Mouse (Mus musculus) 416B (cell line): ENCODE measurements around the gene Cdsn.

Experiments used
- DNase-seq: peaks from one replicate; pipeline ENCODE4 v3.0.0; 2011; ENCODE audit warnings: low read depth

Gene Cdsn

DNA sequence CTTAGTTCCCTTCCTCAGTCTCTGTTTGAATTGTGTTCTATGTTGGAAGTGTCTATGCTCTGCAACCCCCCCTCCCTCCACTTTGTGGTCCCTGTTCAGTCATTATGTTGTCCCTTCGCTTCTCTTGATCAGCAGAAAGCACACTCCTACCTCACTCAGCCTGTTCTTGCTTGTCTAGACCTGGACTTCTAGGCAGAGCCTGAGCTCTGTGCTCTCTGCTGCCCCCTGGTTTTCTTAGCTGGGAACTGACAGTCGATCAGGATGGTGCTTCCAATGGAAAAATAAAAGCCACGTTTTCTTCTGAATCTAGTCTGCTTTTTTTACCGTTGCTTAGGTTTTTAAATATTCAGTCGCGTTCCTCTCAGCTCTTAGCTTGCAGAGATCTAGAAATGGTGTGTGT is 17.6 kb upstream of the Cdsn start:
- peak; percentile 76 for DNase-seq

- no peak for DNase-seq
Measured at GRCm38 (mm10) chr17:35537421-35537820, 14.5 kb upstream of the Cdsn start.

GRCm38 (mm10) chr17:35538476-35538875 is 13.5 kb upstream of the Cdsn start:
- no peak for DNase-seq

- no peak for DNase-seq
Measured at GRCm38 (mm10) chr17:35539540-35539939, 12.4 kb upstream of the Cdsn start.

DNA sequence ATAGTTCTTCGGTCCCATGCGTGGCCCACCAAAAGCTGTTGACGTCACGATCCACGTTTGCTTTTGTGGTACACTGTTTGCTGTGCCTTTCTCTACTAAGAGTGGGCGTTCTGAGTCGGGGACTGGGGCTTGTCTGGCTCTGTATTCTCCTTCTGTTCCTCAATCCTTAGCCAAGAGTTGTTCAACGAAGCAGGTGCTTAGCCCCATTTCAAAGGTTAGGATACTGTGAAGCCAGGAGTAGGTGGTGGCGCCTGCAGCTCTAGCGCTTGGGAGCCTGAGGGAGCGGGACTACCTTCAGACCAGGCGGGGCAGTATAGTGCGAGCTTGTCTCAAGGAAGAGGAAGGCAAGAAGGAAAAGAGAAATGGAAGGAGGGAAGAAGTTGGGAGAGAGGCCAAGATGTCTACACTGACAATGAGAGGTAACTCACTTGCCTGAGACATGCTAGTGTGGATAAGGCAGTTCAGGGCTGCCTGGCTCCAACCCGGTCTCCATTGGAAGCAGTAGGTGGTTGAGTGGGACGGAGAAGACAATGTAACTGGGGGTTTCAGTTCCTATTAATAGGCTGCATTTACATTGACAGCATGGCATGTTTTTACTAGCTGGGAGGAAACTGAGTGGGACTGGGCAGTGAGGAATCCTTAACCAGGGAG is 9.0 kb upstream of the Cdsn start:
- DNase-seq, result no peak

DNA sequence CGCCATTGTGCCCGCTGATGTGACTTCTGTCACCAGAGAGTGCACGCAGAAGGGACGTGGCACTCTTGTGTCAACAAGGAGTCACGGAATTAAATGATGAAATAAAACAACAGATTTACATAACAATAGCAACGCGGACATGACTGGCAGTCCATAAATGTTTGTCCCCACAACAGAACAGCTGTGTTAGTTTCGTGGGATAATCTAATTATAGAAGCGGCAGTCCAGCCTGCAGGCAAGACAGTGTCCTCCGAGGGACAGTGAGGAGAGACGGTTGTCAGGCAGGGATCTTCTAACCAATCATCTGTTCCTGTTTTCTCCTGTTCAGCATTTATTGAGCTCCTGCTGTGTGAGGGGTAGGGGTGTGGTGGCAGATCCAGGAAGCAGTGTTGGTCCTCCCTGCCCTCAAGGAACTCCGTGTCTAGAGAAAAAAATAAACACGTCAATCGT is 8.5 kb upstream of the Cdsn start:
- DNase-seq, result no peak

DNA sequence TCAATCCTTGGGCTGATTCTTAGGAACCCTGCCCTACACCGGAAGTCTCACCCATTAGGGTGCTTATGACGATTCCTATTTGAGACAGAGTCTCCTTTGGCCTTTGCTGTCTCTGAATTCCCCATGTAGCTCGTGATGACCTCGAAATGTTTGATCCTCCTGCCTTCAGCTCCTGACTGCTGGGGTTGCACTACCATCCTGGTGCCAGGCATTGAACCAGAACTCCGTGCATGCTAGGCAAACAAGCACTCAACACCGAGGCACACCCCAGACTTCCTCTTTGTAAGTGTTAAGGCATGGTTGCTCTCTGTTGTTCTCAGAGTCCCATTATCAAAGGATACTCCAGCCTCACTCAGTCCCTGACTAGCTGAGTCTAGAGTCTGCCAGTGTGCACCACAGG is 7.9 kb upstream of the Cdsn start:
- no peak for DNase-seq

DNA sequence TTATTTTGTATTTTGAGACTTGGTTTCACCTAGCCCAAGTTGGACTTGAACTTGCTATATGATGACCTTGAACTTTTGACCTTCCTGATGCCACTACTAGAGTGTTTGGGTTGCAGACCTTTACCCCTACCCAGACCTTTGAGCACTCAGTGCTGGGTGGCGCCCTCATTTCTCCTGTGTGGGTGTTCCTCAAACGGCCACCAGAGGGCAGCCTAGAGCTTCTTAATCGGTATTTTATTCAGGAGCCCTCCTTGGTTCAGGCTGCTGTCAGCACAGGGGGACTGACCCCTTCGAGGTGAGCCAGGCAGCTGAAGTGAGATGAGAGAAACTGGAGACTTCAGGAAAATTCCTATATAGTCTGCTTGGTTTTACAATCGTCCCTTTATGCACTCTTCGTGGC is 7.2 kb upstream of the Cdsn start:
- peak; percentile 57 for DNase-seq

DNA sequence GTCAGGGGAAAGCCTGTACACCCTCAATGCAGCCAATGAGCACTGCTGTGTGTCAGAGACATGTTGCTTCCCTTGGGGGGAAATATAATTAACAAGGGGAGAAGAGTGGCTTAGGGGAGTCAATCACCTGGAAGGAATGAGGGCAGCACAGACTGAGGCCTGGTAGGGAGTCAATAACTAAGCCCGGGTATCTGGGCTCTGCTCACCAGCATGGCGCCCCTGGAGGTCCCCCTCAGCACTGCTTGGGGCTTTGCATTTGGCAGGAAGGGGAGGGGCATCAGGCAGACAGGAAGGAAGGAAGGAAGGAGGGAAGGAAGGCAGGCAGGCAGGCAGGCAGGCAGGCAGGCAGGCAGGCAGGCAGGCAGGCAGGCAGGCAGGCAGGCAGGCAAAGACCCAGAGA is 4.5 kb upstream of the Cdsn start:
- no peak for DNase-seq

DNA sequence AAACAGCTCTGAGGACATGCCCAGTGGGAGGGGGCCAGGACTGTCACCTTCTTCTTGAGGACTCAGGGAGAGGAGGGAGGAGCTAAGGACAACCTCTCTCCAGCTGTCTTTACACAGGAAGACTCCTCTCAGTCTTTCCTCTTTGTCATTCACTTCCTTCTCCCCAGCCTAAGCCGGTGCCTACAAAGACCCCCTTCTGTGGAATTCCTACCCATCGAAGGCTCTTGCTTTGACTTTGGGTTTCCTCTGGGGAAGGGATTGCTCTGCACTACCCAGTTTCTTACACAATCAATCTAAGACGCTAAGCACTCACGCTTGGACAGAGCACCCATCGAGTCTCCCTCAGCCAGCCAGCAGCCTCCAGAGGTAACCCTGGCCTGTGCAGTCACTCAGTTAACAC is 3.3 kb upstream of the Cdsn start:
- no peak for DNase-seq

GRCm38 (mm10) chr17:35549437-35550142 is 2.3 kb upstream of the Cdsn start:
- DNase-seq, result no peak

DNA sequence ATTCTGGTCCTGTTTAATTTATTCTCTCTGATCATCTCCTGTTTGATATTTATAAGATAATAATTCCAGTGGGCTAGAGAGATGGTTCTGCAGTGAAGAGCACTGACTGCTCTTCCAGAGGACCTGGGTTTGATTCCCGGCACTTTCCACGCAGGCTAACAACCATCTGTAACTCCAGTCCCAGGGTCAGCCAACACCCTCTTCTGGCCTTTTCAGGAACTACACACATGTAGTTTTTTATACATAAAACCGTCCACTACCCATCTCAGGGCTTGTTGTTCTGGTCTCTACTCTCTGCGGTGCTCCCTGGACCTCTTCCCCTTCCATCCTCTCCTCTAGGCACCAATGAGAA is 1.8 kb upstream of the Cdsn start:
- no peak for DNase-seq

DNA sequence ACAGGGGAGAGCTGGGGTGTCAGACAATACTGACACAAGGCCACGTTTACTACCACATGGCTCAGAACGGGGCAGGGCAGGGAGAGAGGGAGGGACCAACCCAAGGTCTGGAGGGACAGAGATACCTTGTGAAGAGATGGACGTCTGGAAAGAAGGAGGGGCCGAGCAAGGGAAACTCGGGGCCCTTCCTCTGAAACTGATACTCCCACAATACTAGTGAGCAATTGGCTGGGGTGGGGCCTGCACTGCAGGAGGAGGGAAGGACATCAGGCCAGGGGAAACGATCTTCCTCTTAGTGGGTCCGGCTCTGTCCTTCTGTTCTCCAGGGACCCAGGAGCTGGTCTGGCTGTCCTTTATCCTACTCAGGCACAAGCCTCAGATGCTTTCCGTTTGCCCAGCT is 1.1 kb upstream of the Cdsn start:
- no peak for DNase-seq

GRCm38 (mm10) chr17:35554321-35554720 is 2.4 kb downstream of the Cdsn start:
- no peak for DNase-seq

DNA sequence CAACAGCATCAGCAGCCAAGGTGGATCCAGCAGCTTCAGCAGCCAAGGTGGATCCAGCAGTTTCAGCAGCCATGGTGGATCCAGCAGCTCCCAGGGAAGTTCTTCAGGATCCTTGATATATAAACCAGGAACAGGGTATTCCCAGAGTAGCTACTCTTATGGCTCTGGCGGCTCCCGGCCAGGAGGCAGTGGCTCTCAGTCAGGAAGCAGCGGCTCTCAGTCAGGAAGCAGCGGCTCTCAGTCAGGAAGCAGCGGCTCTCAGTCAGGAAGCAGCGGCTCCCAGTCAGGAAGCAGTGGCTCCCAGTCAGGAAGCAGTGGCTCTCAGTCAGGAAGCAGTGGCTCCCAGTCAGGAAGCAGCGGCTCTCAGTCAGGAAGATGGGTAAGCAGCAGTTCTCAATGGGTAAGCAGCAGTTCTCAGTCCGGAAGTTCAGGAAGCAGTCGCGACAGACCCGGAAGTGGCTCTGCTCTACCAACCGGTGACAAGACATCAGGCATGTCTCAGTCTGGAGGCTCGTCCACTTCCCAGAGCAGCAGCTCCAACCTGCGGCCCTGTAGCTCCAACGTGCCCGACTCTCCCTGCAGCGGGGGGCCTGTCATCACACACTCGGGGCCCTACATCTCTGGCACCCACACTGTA is 3.0 kb downstream of the Cdsn start:
- no peak for DNase-seq

DNA sequence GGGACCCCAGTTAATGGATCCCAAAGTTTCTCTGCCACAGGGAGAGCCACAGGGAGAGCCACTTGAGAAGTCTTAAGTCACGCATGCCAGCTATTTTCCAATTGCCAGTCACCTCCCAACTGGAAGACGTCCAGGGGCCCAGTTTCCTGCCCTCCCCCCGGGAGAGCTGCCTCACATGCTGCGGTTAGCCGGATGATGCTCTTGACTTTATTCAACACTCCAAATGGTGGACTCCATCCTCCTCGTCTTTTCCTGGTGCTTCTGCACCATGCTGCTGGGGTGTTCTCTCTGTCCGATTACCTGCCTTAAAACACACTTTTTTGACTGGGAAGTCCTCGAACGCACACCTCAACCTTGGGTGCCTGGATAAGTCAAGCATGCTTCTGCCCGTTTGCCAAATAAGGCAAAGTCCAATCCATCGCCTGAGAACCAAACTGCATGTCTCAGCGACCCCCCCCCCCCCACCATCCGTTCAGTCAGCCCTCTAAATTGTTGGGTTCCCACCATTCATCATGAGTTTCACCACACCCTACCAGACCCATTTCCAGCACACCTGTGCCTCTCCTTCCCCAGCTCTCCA is 4.3 kb downstream of the Cdsn start:
- DNase-seq, result no peak

DNA sequence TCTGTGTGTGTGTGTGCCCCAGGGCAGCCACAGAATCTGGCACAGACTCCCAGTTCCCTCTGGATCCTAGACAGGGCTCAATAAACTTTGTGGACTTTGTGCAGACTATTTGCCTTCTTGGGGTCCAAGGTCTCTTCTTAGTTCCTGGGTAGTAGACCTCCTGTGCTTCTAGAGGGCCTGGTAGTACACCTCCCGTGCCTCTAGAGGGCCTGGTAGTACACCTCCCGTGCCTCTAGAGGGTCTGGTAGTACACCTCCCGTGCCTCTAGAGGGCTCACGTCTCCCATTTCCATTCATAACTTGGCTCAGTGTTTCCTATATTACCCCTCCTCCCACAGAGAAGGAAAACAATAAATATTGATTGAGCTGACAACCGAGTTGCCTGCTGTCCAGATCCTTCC is 4.9 kb downstream of the Cdsn start:
- DNase-seq, result peak; percentile 57

DNA sequence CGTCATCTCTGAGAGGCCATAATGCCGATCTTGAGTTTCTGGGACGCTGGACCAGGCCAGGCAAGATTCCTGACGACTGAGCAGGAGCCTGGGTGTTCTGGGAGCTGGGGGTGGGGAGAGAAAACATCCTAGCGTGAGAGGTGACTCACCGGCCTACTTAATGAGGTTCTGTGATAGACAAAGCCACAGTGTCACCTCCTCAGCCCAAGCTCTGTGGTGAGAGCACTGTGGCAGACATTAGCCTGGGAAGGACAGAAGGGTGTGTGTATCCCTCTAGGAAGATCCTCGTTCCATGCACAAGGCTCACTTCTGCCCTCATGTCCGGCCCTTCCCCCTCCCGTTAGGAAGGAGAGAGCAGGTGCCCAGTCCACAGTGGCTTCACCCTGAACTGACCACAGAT is 5.4 kb downstream of the Cdsn start:
- peak; percentile 30 for DNase-seq

DNA sequence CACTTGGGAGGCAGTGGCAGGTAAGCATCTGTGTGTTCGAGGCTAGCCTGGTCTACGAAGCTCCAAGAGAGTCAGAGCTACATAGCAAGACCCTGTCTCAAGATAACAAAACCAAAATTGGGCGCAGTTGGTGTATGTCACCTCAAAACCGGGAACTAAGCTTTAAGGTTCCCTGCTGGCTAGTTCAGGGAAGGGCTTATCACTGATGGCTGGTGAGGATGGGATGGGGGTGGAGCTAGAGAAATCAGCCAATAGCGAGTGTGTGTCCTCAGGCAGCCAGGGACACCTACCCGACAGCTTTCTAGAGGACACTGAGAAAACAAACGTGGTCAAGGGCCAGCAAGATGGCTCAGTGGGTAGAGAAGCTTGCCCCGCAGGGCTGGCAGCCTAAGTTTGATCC is 6.3 kb downstream of the Cdsn start:
- no peak for DNase-seq

GRCm38 (mm10) chr17:35567150-35567549 is 15.2 kb downstream of the Cdsn start, which contains the start of gene 2300002M23Rik:
Gene 2300002M23Rik (plus strand): TSS chr17:35567450.
- DNase-seq, result no peak

DNA sequence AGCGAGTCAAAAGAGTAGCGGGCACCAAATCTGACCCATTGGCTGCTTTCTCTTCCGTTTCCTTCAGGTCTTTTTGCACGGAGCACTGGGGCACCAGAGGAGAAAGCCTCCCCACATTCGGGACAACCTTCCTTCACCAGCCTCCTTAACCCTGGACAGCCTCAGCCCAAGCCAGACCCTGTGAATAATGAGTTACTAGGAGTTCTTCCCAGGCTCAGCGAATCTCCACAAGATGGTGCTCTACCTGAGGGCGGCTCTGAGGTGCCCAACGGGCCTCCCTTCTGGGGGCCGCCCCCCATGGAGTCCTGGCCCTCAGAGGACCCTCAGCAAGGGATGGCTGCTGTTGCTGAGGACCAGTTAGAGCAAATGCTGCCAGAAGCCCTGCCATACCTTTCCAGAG is 15.8 kb downstream of the Cdsn start:
- DNase-seq, result no peak

DNA sequence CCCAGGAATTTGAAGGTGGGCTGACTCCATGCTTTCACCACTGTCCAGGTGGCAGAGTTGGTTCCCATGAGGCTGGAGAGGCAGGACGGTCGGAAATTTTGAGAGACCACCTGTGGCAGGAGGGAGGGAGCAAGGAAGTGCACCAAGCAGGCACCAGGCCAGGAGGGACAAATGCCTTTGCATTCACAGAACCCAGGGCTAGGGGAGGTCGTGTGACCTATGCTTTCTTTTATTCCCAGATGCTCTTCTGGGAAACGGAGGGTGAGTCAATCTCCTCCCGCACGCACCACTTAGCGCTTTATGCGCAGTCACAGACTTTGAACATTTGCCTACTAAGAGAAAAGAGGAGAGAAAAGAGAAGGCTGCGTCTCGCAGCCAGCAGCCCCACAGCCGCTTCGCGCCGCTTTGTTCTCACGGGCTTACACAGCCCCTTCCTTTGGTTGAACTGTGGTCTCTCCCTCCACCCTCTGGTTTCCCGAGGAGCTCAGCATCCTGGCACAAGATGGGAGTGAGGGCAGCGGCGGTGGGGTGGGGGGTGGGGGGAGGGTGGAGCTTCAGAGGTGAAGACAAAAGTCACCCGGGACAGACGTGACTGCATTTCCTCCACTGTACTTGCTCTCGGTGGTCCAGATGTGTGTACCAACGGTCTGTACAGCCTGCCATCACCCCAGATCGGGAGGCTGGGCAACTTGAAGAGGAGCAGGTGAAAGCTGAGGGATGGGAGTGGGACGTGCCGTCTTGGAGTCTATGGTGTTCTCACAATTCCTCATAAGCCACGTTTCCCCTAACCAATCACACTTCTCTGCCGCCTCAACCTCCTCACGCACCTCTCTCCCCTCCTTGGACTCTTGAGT is 17.4 kb downstream of the Cdsn start:
- no peak for DNase-seq
